Mouse (Mus musculus) midbrain, embryonic 12.5 days (tissue): ENCODE results near the gene Rhof. TPM values are rescaled to one million over a fixed set of nuclear protein-coding genes. Genes with fewer than 3 reads are reported as not detected.

Experiments
- ATAC-seq: fragments of 200-750 bp; cut with Nextera tagmentation; 2 replicates; pipeline ENCODE4 v1.8.0; 2017; ENCODE audit warnings: low read depth, moderate TSS enrichment, moderate library complexity; ENCODE audit not compliant: low FRiP score
- H3K27ac ChIP-seq: fragments of 300-500 bp; sonication (generic); replicated peaks from 2 replicates; pipeline ENCODE4 v1.5.1; 2016; ENCODE audit warnings: mild to moderate bottlenecking
- H3K27me3 ChIP-seq: fragments of 300-500 bp; sonication (generic); 2 replicates; pipeline ENCODE4 v1.6.1; 2016; ENCODE audit warnings: mild to moderate bottlenecking
- H3K36me3 ChIP-seq: fragments of 300-500 bp; sonication (generic); 2 replicates; pipeline ENCODE4 v1.6.1; 2016
- H3K4me1 ChIP-seq: fragments of 300-500 bp; sonication (generic); 2 replicates; pipeline ENCODE4 v1.6.1; 2016
- H3K4me2 ChIP-seq: fragments of 300-500 bp; sonication (generic); replicated peaks from 2 replicates; pipeline ENCODE4 v1.6.1; 2016; ENCODE audit warnings: mild to moderate bottlenecking, moderate library complexity
- H3K4me3 ChIP-seq: fragments of 300-500 bp; sonication (generic); 2 replicates; pipeline ENCODE4 v1.5.1; 2016; ENCODE audit warnings: mild to moderate bottlenecking
- H3K9ac ChIP-seq: fragments of 300-500 bp; sonication (generic); replicated peaks from 2 replicates; pipeline ENCODE4 v1.6.1; 2016; ENCODE audit warnings: mild to moderate bottlenecking, moderate library complexity
- H3K9me3 ChIP-seq: fragments of 300-500 bp; sonication (generic); 2 replicates; pipeline ENCODE4 v1.6.1; 2016; ENCODE audit warnings: mild to moderate bottlenecking
- WGBS: fragments of 180-500 bp; shearing (Covaris S2); methylation state at CpG from one replicate; pipeline ENCODE4 v1.1.7; 2016; 5-methylcytosine and 5-hydroxymethylcytosine counted together
- polyA plus RNA-seq: library from polyadenylated mRNA; unstranded; fragments of >200 nt; fragmentation: Nextera tagmentation; extraction: Ambion mirVana; gene quantifications from 2 replicates; pipeline ENCODE4 v1.2.1, GENCODE M21; 2016

Gene Rhof
- polyA plus RNA-seq = 1.9 and 2.4 TPM in 2 replicates

DNA sequence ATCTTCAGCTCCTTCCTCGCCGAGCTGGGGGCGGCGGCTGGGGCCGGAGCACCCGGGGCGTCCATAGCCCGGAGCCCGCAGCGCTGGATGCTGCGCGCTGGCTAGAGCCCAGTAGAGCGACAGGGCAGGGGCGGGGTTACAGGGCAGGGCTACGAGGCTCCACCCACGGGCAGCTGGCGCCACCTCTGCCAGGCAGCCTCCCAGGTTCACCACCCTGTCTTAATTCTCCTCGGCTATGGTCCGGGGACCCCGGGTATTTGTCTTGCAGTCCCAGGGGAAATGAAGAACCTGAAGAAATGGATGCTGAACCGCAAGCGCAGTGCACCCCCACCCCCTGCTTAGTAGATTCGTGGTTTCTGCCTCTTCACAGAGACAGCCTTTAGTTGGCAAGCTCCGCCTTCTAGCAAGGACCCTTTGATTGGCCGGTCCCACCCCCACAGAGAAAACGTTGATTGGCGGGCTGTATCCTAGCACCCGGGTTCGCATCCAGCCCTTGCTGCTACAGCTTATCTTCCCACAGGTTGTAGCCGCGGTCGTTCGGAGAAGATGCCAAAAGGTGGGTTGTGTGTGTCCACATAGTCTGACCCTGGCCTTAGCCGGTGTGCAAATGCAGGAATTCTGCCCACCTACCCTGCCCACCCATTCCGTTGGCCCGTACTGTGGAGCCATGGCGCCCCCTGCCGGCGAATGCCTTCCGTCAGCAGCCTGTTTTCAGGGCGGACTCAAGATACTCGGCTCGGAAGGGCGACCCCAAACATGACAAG, at the start of gene Rhof:
TSS of gene Rhof (minus strand) at position 385 of the 764 bp plus-strand sequence.
- H3K27ac ChIP-seq = peak within 1 kb of the TSS; percentile 80
- WGBS = 4% methylated on average over 43 of the region's 44 CpGs
- peak within 1 kb of the TSS; percentile 25 for H3K4me3 ChIP-seq
- peaks cover 7% of the 10 kb centered on the region; the same call in 1 of the 2 replicates for H3K27me3 ChIP-seq
- no peaks in the 10 kb centered on the region for H3K9me3 ChIP-seq
- peak; percentile 59 for ATAC-seq
- peak within 1 kb of the TSS; percentile 35 for H3K9ac ChIP-seq
- H3K36me3 ChIP-seq = peaks cover 54% of the 10 kb centered on the region
- peak within 1 kb of the TSS; percentile 100 for H3K4me2 ChIP-seq
- peaks cover 62% of the 10 kb centered on the region for H3K4me1 ChIP-seq

GRCm38 (mm10) chr5:123181536-123181935, 49.0 kb upstream of the Rhof start:
- WGBS = 73% methylated on average over 6 of the region's 6 CpGs
- no peaks in the 10 kb centered on the region for H3K27me3 ChIP-seq
- no peaks in the 10 kb centered on the region for H3K36me3 ChIP-seq
- H3K4me3 ChIP-seq = no peak overlapping the region
- ATAC-seq = no peak
- H3K4me1 ChIP-seq = no peaks in the 10 kb centered on the region
- no peak overlapping the region for H3K4me2 ChIP-seq
- H3K9me3 ChIP-seq = 0 out of 2 replicates have a peak, but pooled peaks cover 5% of the 10 kb centered on the region
- no peak overlapping the region for H3K9ac ChIP-seq
- no peak overlapping the region for H3K27ac ChIP-seq

GRCm38 (mm10) chr5:123180390-123180789, 47.9 kb upstream of the Rhof start:
- no peaks in the 10 kb centered on the region for H3K4me1 ChIP-seq
- H3K36me3 ChIP-seq = no peaks in the 10 kb centered on the region
- no peak overlapping the region for H3K4me2 ChIP-seq
- H3K27ac ChIP-seq = no peak overlapping the region
- no peak overlapping the region for H3K9ac ChIP-seq
- no peak for ATAC-seq
- H3K9me3 ChIP-seq = 0 out of 2 replicates have a peak, but pooled peaks cover 5% of the 10 kb centered on the region
- H3K27me3 ChIP-seq = no peaks in the 10 kb centered on the region
- 94% methylated on average over 15 of the region's 15 CpGs for WGBS
- no peak overlapping the region for H3K4me3 ChIP-seq

DNA sequence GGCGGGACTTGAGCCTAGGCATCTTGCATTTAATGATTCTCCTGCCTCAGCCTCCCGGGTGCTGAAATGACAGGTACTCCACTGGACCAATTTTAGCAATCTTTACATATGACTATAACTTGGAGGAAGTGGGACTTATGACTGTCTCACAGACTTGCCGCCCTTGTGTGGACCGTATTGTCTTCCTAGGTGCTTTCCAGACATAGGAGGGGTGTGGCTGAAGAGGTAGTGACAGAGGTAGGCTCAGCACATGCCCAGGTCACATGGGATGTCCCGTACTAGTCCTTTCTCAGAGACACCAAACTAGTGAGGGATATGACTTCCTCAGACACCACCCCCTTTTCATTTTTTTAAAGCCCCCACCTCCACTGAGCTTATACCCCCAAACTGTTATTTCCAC, 46.3 kb upstream of the Rhof start:
- H3K27ac ChIP-seq = no peak overlapping the region
- no peaks in the 10 kb centered on the region for H3K27me3 ChIP-seq
- 0 out of 2 replicates have a peak, but pooled peaks cover 5% of the 10 kb centered on the region for H3K9me3 ChIP-seq
- no peak overlapping the region for H3K4me3 ChIP-seq
- H3K4me2 ChIP-seq = no peak overlapping the region
- H3K36me3 ChIP-seq = no peaks in the 10 kb centered on the region
- H3K9ac ChIP-seq = no peak overlapping the region
- ATAC-seq = no peak
- whole genome bisulfite sequencing = 96% methylated on average over 5 of the region's 5 CpGs
- H3K4me1 ChIP-seq = no peaks in the 10 kb centered on the region

DNA sequence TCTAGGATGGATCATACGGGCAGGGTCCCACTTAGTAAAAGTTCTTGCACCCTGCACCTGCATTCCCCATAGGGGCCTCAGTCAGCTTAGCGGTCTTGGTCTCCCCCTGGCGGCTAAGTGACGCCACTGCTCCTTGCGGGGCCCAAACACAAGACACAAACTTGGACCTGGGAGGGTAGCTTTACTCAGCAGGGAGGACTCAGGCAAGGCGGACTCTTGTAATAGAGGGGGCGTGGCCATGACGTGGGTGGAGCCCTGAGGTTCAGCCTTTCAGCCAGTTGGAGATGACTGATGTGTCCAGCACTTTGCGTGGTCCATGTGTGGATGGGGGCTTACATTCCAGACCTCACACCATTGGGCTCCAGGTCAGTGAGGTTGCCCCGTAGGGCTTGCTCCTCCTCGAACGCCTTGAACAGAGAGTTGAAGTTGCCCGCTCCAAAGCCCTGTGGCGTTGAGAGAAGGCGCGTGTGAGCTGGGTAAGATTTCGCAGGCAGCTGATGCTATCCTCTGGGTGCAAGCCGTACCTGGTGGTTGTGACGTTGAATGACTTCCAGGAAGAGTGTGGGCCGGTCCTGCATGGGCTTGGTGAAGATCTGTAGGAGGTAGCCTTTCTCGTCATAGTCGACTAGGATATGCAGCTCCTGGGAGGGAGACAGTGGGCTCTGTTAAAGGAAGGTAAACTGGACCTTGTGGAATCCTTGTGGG, 39.3 kb upstream of the Rhof start:
- Histone ChIP-seq H3K9me3 (no peaks in the 10 kb centered on the region), H3K4me2 (peak overlapping the region; percentile 43), H3K27ac (no peak overlapping the region), H3K4me1 (0 out of 2 replicates have a peak, but pooled peaks cover 4% of the 10 kb centered on the region), H3K4me3 (peak overlapping the region; percentile 5; the same call in 1 of the 2 replicates), H3K36me3 (peaks cover 3% of the 10 kb centered on the region), H3K27me3 (0 out of 2 replicates have a peak, but pooled peaks cover 6% of the 10 kb centered on the region), H3K9ac (no peak overlapping the region)
- 16% methylated on average over 22 of the region's 22 CpGs for WGBS
- ATAC-seq = peak; percentile 60

DNA sequence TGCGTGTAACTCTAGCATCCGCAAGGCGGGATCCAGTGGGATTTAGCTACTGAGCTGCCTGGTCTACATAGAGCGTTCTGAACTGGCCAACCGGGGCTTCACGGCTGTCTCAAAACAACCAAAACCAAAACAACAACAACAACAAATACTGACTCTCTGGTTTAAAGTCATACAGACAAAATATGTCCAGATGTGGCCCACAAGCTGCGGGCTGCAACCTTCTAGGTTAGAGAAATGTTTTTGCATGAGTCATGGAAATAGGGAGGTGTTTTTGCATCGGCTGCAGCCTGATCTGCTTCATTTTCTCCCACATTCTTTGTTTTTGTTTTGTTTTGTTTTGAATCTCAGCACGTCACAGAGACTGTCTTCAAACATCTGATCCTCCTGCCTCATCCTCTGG, 37.9 kb upstream of the Rhof start:
- 0 out of 2 replicates have a peak, but pooled peaks cover 4% of the 10 kb centered on the region for H3K4me1 ChIP-seq
- H3K9ac ChIP-seq = no peak overlapping the region
- H3K36me3 ChIP-seq = peaks cover 16% of the 10 kb centered on the region
- H3K4me3 ChIP-seq = no peak overlapping the region
- ATAC-seq = no peak
- H3K27ac ChIP-seq = 0 out of 2 replicates have a peak overlapping the region, but pooled peaks have one; percentile 15
- WGBS = 78% methylated on average over 9 of the region's 9 CpGs
- no peak overlapping the region for H3K4me2 ChIP-seq
- no peaks in the 10 kb centered on the region for H3K9me3 ChIP-seq
- 0 out of 2 replicates have a peak, but pooled peaks cover 6% of the 10 kb centered on the region for H3K27me3 ChIP-seq

DNA sequence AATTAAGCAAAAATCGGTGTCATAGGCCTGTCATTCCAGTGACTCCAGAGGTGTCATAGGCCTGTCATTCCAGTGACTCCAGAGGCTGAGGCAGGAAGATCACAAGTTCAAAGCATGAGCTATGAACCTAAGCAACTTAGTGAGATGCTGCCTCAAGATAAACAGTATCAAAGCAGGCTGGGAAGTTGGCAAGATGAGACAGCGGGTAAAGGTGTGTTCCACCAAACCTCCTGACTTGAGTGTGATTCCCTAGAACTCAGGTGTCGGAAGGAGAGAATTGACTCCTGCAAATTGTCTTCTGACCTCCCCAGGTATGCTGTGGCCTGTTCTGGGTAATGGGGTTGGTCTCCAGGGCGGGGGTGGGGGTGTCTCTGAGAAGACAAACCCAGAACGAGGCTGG, 36.8 kb upstream of the Rhof start, which contains the start of gene Psmd9:
TSS of gene Psmd9 (plus strand) at position 130 of the 400 bp plus-strand sequence.
- no peak for ATAC-seq

GRCm38 (mm10) chr5:123167591-123167990, 35.1 kb upstream of the Rhof start:
- no peak for ATAC-seq
- WGBS = 75% methylated on average over 5 of the region's 5 CpGs
- no peak overlapping the region for H3K27ac ChIP-seq

More for the DNA sequence above, 36.8 kb upstream of the Rhof start, which contains the start of gene Psmd9:
- 90% methylated on average over 5 of the region's 5 CpGs for WGBS
- no peak within 1 kb of the TSS for H3K9ac ChIP-seq
- H3K4me2 ChIP-seq = no peak within 1 kb of the TSS
- H3K36me3 ChIP-seq = peaks cover 21% of the 10 kb centered on the region
- H3K27ac ChIP-seq = 0 out of 2 replicates have a peak within 1 kb of the TSS, but pooled peaks have one; percentile 15
- H3K4me3 ChIP-seq = no peak within 1 kb of the TSS
- H3K4me1 ChIP-seq = 0 out of 2 replicates have a peak, but pooled peaks cover 4% of the 10 kb centered on the region
- no peaks in the 10 kb centered on the region for H3K9me3 ChIP-seq
- 0 out of 2 replicates have a peak, but pooled peaks cover 6% of the 10 kb centered on the region for H3K27me3 ChIP-seq

DNA sequence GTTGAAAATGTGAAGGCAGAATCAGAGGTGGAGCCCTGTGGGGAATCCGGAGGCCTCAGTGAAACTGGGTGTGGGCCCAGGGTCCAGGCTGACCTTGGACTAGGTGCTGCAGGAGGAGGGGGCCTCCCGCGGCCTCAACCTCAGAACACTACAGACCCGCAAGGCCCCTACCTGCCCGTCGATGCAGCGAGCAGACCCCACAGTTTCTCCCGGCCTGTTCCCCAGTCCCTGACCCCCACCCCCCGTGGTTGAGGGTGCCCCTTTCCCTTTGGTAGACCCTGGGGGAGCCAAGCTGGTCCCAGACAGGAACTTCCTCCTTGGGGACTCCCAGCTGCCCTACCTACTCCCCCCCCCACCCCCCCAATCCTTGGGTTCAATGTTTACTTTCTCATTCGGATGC, 33.9 kb upstream of the Rhof start:
- Histone ChIP-seq H3K9ac (no peak overlapping the region), H3K27ac (no peak overlapping the region), H3K27me3 (no peaks in the 10 kb centered on the region), H3K4me2 (no peak overlapping the region), H3K4me1 (0 out of 2 replicates have a peak, but pooled peaks cover 3% of the 10 kb centered on the region), H3K4me3 (no peak overlapping the region), H3K9me3 (no peaks in the 10 kb centered on the region), H3K36me3 (peaks cover 50% of the 10 kb centered on the region)
- no peak for ATAC-seq
- WGBS = 88% methylated on average over 10 of the region's 10 CpGs

More at GRCm38 (mm10) chr5:123167591-123167990, 35.1 kb upstream of the Rhof start:
- 0 out of 2 replicates have a peak, but pooled peaks cover 3% of the 10 kb centered on the region for H3K27me3 ChIP-seq
- H3K36me3 ChIP-seq = peaks cover 38% of the 10 kb centered on the region
- H3K4me2 ChIP-seq = no peak overlapping the region
- H3K9me3 ChIP-seq = no peaks in the 10 kb centered on the region
- H3K4me3 ChIP-seq = no peak overlapping the region
- 0 out of 2 replicates have a peak, but pooled peaks cover 4% of the 10 kb centered on the region for H3K4me1 ChIP-seq
- H3K9ac ChIP-seq = no peak overlapping the region

DNA sequence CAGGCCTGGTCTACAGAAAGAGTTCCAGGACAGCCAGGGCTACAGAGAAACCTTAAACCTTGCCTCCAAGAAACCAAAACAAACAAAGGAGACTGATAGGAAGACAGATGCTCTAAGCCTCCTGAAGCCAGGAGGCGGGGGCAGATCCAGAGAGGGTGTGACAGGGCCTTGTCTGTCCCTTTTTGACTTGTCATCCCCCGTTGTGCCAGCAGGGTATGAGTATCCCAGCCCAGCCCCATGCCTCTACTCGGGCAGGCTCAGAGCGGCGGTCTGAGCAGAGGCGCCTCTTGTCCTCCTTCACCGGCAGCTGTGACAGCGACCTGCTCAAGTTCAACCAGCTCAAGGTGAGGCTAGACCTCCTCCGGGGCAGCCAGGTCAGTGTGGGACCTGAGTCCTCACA, 30.4 kb upstream of the Rhof start:
- Histone ChIP-seq H3K27ac (no peak overlapping the region), H3K9me3 (no peaks in the 10 kb centered on the region), H3K27me3 (no peaks in the 10 kb centered on the region), H3K4me1 (no peaks in the 10 kb centered on the region), H3K36me3 (peaks cover 85% of the 10 kb centered on the region), H3K4me2 (no peak overlapping the region), H3K4me3 (no peak overlapping the region), H3K9ac (no peak overlapping the region)
- no peak for ATAC-seq
- 86% methylated on average over 9 of the region's 9 CpGs for WGBS

- ATAC-seq = no peak
- H3K9ac ChIP-seq = no peak overlapping the region
- H3K4me3 ChIP-seq = no peak overlapping the region
- H3K9me3 ChIP-seq = no peaks in the 10 kb centered on the region
- no peak overlapping the region for H3K4me2 ChIP-seq
- no peak overlapping the region for H3K27ac ChIP-seq
- no peaks in the 10 kb centered on the region for H3K27me3 ChIP-seq
- no peaks in the 10 kb centered on the region for H3K4me1 ChIP-seq
- H3K36me3 ChIP-seq = peaks cover 83% of the 10 kb centered on the region
- WGBS = 93% methylated on average over 15 of the region's 15 CpGs
Observed at GRCm38 (mm10) chr5:123160341-123160740, 27.8 kb upstream of the Rhof start.

- no peaks in the 10 kb centered on the region for H3K9me3 ChIP-seq
- H3K27ac ChIP-seq = no peak overlapping the region
- WGBS = 94% methylated on average over 15 of the region's 15 CpGs
- H3K27me3 ChIP-seq = no peaks in the 10 kb centered on the region
- H3K36me3 ChIP-seq = peaks cover 88% of the 10 kb centered on the region
- H3K4me3 ChIP-seq = no peak overlapping the region
- no peak overlapping the region for H3K9ac ChIP-seq
- H3K4me1 ChIP-seq = no peaks in the 10 kb centered on the region
- no peak overlapping the region for H3K4me2 ChIP-seq
- ATAC-seq = no peak
Observed at GRCm38 (mm10) chr5:123159866-123160265, 27.4 kb upstream of the Rhof start.
